Mouse (Mus musculus) right cerebral cortex, adult 2 months (tissue): Measurements from ENCODE around the gene Slc5a5.

Experiments
- DNase-seq, 2 experiments: peaks; one replicate each; pipeline ENCODE4 v3.0.0; 2021 to 2022; ENCODE audit warnings: low spot score in 2 of 2

Gene Slc5a5

DNA sequence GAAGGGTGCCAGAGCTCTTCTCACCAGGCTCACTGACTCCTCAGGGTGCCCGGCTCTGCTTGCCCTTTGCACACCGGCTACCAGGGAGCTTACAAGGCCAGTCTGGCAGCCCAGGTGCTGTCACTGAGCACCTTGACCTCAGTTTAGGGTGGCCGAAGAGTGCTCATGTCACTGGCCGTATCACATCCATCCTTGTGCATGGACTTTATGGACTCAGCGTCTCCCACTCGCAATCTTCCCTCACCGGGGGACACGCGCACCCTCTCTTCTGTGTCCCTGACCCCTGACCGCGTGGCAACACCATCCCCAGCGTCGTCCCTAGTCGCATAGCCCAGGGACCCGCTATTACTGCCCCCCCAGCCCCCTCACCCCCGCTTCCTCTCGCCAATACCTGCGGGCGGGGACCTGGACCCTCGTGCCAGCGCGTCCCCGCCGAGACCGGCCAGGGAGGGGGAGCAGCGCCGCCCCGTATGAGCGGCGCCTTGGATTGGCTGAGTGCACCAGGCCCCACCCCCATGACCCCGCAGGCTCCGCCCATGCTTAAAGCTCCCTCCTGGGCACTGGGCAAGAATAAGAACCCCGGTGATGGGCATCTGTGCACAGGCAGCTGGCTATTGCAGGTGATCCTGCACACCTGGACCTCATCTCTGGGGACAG lies 35.9 kb downstream of the Slc5a5 start:
- peak; percentile 78 for DNase-seq

DNA sequence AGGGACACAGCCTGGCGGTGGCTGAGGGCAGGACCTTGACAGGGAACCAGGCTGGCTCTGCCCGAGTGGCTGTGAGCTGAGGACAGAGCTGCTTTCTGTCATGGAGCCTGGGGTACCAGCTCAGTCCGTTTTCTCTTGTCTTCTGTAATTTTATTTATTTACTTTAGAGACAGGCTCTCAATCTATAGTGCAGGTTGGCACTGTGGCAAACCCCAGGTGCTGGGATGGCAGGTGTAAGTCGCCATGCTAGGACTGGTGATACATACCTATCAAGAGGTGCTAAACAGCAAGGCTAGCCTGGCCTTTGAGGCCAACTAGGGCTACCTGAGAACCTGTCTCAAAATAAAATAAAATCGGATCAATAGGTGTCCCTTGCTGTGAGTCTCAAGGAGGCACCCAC lies 36.5 kb downstream of the Slc5a5 start:
- no peak for DNase-seq

DNA sequence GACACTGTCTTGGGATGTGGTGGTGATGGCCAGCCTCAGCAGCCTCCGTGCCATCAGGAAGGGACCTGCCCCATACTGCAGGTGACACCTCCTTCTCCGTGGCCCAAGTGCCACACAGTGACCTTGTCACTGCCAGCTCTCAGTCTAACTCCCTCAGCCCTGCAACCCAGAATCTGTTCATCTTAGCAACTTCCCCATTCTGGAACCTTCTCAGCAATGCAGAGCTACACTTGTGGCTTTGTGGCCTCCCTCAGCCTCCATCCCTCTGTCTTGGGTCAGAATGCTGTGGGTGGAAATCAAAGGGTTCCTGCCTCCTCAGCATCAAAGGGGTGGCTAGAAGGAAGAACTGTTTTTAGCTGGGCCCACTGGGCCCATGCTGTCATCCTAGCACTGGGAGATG lies 38.7 kb downstream of the Slc5a5 start:
- DNase-seq = no peak

DNA sequence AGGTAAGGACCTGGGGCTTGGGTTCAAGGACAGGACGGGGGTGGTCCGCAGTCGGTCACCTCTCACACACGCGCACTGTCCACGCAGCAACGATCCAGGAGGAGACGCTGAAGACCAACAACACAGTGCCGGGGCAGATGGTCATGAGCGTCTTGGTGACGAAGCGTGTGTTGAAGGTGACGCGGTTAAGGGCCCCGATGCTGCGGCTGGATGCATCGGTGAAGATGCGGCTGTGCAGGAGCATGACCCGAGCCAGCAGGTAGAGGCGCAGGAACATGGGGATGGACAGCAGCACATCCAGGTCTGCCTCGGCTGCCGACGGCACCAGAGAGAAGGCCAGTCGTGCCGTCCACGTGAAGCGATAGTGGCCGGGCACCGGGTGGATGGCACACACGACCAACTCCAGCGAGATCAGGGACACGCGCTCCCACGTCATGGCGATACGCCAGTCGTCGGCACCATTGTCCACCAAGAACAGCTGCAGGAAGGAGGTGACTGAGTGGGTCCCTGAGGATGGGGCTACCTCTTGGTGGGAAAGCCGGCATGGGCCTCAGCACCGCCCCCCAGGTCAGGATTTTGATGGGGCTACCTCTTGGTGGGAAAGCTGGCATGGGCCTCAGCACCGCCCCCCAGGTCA lies 39.8 kb downstream of the Slc5a5 start:
- no peak for DNase-seq

DNA sequence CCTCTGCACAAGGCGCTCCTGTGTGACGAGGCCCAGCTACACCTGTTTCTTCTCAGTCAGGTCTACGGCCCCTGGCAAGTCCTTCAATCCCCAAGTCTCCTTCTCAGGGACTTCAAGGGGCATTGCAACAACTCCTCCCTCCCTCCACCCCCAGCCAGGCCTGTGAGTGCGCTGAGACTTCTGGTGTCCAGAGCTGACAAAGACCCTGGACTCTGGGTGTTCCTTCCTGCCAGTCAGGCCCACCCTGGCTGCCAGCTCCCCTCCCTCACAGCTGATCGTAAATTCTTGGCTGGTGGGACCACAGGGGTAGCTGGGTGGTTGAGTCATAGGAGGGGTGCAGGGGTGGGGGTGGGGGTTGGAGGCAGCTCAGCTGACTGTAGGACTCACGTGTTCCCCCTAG lies 40.7 kb downstream of the Slc5a5 start:
- DNase-seq = no peak

DNA sequence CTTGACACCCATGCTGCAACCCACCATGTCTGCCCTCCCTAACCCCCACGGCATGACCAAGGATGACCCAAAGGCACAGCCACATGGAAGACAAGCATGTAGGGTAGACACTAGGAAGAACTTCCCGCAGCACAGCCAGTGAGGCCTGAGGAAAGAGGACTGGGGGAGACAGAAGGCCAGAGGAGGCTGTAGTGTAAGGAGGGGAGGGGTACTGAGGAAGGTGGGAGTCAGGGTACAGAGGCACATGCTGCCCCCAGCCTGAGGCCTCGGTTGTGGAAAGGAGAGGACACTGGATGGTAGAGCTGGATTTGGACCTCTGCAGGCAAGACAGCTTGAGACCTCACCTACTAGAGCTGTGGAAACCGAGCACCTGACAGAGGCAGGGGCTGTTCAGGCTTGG lies 41.6 kb downstream of the Slc5a5 start:
- DNase-seq = no peak

DNA sequence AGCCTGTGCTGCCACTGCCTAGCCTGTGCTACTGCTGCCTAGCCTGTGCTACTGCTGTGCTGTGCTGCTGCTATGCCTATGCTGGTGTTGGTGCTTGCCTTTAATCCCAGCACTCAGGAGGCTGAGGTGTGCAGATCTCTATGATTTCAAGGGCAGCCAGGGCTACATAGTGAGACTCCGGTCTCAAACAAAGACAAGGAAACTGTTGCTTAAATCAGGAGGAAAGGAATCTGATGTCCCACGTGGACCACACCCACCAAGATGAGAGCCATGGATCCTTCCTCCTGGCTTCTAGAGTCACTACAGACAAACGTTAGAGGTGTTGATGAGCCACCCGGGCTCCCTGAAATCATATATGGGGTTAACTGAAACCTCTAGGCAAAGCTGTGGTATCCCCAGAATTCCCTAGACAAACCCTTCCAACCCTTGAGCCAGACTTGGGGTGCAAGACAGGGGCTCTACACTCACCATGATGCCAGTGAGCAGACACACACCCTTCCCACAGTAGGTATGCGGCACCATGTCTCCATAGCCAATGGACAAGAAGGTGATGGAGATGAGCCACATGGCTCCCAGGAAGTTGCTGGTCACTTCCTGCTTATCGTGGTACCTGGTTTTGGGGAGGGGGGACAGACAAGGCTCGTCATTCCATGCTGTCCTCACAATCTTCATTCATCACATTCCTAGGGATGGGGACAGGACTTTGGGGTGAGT lies 42.3 kb downstream of the Slc5a5 start:
- no peak for DNase-seq

DNA sequence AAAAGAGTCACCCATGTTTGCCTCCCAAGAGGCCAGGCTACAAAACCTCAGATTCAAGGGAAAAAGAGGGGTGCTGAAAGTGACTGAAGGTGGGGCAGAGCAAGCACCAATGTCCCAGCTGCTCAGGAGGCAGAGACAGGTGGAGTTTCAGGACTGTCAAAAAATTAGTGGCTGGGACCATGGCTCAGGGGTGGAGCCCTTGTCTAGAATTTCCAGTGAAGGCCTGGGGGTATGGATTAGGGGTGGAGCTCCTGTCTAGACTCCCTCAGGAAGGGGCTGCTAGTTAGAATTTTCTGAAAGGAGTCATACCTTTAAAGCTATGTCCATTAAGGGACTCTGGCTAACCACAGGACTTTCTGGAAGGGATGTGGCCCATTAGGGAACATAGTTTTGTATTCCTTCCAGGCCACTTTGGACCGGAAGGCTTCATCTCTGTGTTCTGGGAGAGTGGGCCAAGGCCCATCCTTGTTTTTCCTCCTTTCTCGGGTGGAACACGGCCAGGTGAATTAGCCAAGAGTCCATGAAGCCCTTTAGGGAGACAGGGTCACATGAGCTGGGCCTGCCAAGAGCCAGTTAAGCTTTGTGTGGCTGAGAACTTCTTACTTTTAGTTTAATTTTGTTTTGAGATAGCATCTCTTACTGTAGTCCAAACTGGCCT lies 43.1 kb downstream of the Slc5a5 start:
- no peak for DNase-seq

DNA sequence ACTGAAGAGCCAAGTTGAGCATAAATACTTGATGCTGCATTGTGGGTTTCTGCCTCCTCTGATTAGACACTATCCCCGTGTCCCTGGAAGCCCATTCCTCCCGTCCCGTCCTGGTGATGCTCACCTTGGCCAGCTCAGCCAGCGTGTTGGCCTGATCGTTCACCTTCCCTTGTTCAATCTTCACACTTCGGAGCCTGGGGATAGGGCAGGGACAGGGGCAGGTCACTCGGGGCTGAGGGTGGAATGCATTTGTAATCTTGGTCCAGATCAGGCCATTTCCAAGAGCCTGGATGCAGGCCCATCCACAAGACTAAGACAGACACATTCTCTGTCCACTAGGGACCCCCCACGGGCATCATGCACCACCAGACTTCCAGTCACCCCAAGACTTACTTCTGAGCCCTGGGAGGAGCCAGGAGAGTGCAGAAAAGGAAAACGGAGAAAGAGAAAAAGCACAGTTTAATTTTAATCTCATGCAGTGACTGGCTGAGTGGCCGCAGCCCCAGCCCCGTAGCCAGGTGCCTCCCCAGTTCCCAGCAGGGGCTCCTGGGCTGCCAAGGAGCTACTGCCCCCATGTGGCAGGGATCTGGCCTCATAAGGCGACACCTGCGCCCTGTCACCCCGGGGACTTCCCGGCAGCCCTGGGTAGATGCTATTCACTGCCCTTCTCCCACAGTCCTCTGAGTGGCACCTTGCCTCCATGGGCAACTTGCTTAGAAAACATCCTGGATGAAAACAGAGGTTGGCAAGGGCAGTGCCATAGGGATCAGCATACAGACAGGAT lies 46.0 kb downstream of the Slc5a5 start:
- DNase-seq = no peak

DNA sequence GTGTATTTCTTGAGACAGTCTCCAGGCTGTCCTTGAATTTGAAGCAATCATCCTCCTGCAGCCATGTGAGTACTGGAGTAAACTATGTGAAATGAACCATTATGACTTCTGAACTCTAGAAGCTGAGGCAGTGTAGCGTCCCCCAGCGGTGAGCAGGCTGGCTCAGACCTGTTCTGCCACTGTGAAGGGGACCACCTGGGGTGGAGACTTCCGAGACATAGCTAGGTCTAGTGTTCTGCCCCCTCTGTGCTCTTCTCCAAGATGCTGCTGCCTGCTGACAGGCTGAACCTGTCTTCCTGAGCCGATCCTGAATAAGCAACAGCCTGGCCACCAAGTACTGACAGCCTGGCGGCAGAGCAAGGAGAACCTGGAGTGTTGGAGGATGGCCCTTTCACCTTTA lies 47.4 kb downstream of the Slc5a5 start:
- no peak for DNase-seq

DNA sequence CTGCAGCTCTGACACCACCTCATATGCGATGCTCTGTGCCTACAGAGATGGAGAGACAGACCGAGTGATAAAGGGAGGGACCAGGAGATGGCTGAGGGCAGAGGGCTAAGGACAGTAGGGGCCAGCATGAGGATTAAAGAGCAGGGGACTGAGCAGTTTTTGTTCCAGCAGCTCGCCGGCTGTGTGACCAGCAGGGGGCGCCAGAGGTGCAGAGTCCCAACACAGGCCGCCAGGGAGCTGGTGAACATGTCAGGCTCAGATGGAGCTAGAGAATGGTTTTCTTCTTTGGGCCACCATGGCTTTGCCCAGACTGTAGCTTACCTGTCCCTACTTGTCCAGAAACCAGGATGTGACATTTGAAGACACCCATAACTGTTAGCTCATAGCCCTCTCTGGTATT lies 48.0 kb downstream of the Slc5a5 start:
- peak; percentile 87 to 88 for DNase-seq

DNA sequence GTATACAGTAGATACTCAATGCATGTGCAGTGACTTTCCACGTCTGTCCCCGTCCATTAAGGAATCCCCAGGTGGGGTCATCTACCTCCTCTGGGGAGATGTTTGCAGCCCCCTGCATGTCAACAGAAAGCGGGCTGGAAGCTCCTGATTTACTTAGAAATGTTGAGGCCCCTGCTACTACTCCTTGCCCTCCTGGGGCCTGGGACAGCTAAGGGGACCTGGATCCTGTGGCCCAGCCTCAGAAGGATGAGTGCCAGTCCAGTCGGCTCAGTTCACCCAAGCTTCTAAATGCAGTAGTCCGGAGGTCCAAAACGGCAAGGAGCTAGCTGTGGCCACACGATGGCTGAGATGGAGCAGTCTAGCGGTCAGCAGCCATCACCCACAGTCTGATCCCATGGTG lies 48.6 kb downstream of the Slc5a5 start:
- no peak for DNase-seq

DNA sequence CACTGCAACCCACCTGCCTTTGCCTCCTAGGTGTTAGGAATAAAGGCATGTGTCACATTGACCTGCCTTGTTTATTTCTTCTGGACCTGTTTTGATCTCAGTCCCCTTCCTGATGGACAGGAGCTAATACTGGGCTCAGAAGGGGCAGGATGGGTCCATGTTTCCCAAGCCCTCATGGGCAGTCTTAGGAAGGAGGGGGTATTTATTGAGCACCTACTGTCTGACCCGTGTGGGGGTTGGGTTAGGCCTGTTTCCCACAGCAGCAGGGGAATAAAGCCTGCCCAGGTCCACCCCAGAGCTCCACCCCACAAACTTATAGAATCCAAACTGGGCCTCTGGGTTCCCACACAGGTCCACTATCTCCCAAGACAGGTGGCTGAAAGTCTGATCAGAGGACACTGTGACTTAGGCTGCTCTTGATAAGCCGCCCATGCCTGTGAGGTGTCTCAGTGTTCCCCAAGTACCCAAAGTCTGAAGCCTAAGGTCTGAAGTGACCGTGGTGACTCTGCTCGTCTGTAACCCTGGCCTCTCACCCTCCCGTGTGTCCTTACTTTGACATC lies 49.3 kb downstream of the Slc5a5 start:
- no peak for DNase-seq

DNA sequence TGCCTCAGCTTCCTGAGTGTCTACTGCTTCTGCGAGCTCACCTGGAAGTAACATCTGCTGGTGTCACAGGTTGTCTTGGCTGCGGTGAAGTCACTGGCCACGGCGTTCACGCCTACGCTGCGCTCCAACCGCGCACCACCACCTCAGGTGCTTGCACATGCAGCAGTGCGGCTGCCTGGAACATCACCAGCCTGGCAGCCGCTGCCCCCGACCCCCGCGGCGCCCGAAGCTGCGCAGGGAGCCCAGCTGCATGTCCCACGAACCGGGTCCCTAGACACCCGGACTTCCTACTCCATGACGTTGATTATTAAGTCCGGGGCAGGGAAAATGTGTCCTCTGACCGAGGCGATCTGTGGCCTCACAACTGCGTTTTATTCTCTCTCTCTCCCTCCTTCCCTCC lies 50.1 kb downstream of the Slc5a5 start:
- no peak for DNase-seq

DNA sequence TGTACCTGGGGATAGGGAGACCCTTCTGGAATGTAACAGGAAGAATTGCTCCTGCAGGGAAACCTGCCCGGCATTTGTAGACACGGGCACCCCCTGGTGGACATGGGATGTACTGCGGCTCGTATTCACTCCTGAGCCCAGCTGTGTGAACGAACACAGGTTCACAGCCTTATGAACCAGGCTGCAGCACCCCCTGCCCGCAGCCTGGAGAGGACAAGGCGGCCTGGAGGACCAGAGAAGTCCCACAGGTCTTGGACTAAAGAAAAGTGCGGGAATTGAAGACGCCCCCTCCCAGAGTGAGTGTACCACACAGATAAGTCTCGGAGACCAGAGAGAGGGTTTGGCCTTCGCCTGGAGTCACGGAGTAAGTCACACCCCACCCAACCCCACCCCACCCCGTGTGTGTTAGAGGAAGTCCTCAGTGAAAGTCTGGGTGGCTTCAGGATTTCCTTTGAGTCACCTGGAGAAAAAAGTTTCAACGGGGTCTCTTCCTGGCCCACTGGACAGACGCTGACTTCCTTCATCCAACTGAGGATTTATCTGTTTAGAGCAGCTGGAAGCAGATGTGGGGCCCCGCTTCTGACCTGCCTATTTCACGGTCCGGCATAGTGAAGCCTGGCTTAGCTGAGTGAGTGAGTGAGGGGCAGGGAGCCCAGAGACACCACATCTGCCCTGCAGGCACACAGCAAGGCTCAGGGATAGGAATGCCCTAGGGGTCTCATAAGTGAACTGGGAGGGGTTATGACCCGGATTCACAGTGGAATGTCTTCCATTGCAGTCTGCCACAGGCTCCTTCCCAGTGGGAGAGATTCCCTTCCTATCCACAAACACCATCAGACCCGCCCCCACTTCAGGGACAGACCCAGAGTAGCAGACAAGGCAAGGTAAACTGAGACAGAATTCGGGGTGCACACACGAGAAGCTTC lies 51.1 kb downstream of the Slc5a5 start:
- DNase-seq = peak; percentile 95 to 96

DNA sequence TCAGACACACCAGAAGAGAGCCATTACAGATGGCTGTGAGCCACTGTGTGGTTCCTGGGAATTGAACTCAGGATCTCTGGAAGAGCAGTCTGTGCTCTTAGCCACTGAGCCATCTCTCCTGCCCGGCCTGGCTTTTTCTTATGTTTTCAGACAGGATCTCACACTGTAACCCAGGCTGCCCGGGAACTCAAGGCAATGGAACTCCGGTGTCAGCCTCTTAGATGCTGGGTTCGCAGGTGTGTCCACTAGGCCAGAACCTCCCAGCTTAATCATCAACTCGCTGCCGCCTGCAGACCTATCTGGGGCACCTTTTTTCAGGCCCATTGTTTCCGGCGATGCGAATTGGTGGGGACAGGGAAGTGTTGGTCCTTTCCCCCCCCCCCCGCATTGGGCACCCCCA lies 52.0 kb downstream of the Slc5a5 start:
- DNase-seq = no peak

DNA sequence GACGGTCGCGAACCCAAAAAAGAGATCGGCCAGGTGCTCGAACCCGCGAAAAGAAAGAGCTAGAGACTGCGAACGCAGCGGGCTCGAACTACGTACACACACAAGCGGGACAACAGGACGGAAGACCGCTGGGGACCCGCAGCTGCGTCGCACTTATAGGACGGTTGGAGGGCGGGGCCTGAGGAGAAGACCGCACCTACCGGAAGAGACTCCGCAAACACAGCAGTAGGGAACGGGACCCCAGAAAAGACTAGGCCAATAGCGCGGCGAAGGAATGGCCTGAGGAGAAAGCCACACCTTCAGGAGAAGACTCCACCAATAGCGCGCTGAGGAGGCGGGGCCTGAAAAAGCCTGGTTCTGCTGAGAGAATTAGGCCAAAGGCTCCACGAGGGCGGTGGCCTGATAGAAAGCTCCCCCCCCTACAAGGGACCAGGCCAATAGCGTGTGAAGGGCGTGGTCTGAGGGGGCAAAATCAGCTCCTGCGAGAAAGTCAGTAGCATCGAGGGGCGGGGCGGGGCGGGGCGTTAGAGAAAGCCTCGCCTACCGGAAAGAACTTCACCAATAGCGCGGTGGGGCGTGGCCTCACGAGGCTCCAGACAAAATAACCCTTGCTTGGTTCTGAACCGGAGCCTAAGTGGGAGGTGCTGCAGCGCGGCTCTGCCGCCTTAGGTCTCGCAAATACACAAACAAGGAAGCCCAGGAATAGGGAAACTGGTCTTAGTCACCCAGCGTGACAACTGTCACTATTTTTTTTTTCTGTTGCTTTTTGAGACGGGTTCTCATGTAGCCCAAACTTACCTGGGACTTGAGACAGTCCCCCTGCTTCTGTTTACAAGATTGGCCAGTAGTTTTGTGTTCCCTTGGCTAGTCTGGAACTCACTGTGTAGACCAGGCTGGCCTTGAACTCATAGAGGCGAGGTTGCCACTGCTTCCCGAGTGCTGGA lies 52.9 kb downstream of the Slc5a5 start, which contains the start of gene Arrdc2:
Gene Arrdc2 (minus strand): TSS at position 313 of the 944 bp plus-strand sequence.
- DNase-seq = peak; percentile 97 to 99

DNA sequence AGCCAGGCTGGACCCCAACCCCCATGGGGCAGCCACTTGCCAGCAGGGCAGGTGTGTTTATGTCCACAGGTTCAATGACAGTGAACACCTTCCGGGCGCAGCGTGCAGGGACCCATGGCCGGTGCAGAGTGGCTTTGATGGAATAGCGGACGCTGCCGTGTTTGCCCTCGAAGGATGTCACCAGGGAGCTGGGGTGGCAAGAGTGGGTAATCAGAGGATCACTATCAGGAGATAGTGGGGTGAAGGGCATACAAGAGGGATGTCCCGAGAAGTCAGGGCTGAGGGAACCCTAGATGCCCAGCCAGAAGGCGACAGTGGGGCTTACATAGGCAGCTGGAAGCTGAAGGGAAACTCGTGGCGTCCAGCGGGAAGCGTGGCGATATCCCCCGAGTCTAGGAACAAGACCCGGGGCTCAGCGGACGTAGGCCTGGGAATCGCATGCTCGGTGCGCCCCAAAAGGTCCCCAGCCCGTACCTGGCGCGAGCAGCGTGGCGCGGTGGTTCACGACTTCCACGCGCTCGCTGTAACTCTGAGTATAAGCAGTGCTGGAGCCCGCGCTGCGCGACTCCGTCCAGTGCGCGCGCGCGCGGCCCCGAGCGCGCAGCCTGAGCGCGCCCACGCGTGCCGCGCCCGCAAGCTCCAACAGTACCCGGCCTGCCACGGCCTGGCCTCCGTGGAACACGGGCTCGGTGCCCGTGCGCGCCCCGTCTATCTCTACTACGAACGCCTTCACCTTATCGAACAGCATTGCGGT lies 53.7 kb downstream of the Slc5a5 start:
- DNase-seq = no peak
